Mouse (Mus musculus): ENCODE measurements around the gene Mcam.

Mcam gene

DNA sequence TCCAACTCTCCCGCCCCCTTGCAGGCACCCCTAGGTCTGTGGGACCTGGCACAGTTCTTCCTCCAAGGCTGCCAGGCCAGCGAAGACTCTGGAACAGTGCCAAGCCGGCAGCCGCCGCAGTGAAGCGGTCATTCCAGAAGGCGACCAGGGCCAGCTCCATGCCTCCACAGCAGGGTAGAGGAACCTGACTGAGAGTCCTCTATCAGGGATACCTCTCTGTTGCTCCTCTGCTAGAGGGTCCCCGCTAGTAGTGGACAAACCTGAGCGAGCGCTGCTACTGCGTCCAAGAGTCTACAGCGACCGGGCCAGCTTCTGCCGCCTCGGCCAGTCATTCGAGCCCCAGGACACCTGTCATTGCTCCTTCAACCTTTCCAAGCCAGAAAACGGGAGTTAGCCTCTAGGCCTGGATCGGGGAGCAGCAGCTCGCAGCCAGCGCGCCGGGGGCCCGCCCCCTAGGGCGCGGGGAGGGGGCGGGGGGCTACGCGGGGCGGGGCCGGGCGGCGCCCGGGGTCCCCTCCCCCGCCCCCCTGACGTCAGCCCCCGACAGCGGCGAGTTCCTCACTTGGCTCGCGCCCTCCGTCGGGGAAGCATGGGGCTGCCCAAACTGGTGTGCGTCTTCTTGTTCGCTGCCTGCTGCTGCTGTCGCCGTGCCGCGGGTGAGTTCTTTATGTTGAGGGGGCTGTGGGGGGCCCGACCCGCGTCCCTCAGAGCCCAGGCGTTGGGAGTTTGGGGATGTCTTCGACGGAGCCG lies at the start of gene Mcam:
TSS of gene Mcam (plus strand) at position 369 of the 750 bp plus-strand sequence.
- DNase-seq (ENCODE audit: low read depth, low spot score) = no peak

DNA sequence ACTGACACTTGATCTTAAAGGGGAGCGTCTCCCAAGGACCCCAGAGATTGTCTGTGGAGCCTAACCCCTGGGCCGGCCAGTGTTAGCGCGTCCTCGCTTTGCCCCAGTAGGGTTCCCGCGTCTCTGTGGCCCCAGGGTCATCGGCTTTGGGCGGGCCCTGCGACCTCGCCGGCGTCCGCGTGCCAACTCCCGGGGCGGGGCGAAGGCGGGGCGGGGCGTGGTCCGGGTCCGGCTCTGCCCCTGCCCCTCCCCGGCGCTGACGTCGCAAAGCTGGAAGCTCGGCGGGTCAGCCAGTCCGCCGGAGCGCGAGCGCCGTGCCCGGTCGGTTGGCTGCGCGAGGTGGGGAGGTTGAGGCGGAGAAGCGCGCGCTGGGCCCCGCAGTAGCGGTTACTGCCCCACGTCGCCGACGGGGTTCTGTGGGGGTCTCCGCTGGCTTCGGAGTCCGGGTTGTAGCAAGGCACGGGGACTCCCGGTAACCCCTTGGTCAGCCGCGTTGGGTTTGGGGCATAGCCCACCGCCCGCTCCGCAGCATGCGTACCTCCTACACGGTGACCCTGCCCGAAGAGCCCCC lies 49.5 kb upstream of the Mcam start:
- no peak for DNase-seq (ENCODE audit: low read depth, low spot score)

- DNase-seq (ENCODE audit: low read depth, low spot score) = no peak
Observed at GRCm38 (mm10) chr9:44085276-44085675, 49.0 kb upstream of the Mcam start.

DNA sequence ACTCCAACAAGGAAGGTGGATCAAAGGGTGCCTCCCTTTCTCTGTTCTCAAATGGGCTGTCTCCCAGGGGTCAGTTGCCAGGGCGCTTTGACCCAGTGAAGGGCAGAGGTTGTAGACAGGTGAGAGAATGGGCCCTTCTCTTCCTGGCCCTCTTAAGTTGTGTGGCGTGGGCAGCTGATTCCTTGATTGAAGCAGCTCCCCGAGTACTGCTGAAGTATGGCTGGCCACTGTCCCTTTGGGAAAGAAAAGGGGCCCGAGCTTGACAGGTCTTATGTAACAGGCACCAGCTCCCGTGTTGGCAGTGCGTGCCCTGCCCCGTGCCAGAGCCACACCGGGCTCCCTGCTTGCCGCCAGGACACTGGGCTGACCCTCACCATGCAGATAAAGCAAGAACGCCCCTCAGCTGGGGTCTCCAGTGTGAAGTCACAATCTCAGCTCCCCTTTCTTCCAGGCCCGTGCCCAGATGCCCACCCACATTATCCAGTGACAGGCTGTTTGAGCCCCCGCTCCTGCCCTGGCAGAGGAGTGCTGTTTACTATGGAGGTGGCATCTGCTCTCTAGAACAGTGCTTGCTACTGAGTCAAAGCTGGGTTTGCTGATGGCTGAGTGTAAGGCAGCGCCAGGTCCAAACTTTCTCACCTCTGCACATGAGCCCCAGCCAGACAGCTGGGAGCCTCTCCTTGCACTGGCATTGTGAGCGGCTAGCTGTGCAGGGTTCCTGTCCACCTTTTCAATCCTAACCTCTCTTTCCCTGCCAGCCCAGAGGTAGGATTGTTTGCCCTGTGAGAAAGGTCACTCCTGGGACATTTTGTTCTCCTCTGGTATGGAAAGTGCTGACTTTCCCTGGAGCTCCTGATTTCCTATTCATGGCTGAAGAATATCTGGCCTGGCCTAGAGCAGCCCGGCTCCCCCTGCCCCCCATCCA lies 48.3 kb upstream of the Mcam start:
- DNase-seq (ENCODE audit: low read depth, low spot score) = no peak

- no peak for DNase-seq (ENCODE audit: low read depth, low spot score)
Observed at GRCm38 (mm10) chr9:44086960-44087359, 47.3 kb upstream of the Mcam start.

DNA sequence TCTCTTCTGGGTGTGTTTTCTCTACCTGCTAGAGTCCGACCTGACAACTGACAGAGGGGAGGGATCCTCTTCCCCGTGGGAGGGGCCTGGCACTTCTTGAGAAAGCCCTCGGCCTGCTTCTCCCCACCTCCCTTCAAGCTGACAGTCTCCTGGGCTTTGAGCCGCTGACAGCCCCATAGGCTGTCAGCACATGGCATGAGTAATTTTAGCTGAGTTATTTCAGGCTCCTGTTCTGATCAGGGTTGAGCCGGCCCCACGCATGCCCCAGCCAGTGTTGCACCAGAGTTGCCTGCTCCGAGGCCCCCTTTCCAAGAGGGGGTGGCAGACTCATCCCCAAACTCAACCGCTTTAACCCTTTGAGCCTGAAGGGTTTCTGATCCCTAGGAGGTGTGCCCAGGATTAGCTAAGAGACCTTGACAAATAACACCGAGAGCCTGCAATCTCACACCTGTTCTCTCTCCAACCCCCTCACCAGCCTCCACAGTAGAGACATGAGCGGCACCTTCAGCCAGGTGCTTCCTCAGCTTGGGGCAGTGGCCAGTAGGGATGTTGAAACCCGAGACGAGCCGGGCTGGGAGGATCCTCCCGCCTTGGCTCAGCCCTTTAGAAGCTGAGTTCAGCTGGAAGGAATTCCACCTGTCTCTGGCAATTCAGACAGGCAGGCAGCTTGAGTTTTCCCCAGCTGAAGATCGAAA lies 46.4 kb upstream of the Mcam start:
- no peak for DNase-seq (ENCODE audit: low read depth, low spot score)

- no peak for DNase-seq (ENCODE audit: low read depth, low spot score)
Observed at GRCm38 (mm10) chr9:44088877-44089608, 45.2 kb upstream of the Mcam start.

GRCm38 (mm10) chr9:44093612-44094503 lies 40.4 kb upstream of the Mcam start:
- no peak for DNase-seq (ENCODE audit: low read depth, low spot score)

DNA sequence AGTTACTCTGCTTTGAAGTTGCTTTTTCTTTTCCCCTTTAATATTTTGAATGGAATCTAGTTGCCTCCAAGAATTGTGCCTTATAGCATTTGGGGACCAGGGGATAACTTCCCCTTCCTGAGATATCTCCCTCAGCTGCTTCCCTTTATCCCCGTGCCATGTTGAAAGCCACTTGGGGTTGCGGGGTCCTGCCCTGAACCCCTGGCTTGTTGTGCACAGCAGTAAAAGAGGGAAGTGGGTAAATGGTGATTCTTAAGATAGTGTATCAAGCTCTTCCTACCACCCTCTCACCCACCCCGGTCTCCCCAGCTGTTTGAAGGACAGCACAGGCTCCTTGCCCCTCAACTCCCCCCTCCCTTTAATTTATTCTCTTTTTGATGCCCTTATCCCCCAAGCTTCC lies 39.5 kb upstream of the Mcam start:
- DNase-seq (ENCODE audit: low read depth, low spot score) = no peak

DNA sequence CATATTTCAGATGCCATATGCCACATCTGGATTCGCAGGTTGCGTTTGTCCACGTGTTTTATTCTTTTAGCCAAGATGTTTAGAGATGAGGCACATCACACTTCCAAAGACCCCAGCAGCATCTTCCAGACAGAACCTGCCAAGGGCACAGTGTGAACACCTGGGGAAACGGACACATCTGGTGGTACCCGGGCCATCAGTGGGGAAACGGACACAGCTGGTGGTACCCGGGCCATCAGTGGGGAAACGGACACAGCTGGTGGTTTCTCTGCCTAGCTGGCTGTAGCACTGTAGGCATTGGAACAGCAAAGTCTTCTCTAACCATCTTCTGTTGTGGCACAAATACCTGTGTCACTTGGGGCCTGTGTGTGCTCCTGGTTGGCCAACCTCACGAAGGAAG lies 38.5 kb upstream of the Mcam start:
- no peak for DNase-seq (ENCODE audit: low read depth, low spot score)

- no peak for DNase-seq (ENCODE audit: low read depth, low spot score)
Observed at GRCm38 (mm10) chr9:44096536-44096935, 37.7 kb upstream of the Mcam start.

DNA sequence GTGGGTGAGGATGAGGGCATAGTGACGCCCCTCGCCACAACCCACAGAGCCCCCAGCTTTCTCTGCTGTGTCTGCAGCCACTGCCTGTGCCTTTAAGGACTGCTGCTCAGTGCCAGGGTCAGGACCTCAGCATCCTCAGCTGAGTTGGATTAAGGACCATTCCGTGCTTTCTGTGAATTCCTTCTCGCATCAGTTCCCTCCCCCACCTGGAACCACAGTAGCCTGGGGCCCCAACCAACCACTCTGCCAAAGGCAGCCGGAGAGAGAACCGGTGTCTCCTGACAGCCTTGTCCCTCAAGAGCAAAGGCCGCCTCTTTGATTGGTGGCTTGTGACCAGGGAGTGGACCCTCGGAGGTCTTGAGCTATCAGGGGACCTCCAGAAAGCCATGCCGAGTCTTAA lies 32.8 kb upstream of the Mcam start, which contains the start of gene Mfrp:
TSS of gene Mfrp (plus strand) at position 240 of the 400 bp plus-strand sequence.
- DNase-seq (ENCODE audit: low read depth, low spot score) = no peak

DNA sequence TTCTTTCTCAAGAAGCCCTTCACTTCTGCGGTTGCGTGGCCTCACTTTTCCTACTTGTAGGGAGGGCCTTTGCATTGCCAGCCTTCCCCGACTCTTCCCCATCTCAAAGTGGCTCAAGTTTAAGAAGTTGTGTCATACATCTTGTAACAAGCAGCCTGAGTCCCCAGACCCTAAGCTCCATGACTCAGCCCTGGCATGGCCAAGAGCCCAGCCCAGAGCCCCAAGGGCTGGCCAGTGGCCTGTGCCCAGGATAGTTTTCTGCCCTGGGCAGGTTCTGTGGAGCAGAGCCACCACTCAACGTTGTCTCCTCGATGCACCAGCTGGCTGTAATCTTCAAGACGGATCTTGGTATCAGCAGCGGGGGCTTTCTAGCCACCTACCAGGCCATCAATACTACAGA lies 29.4 kb upstream of the Mcam start:
- no peak for DNase-seq (ENCODE audit: low read depth, low spot score)

- no peak for DNase-seq (ENCODE audit: low read depth, low spot score)
Observed at GRCm38 (mm10) chr9:44105781-44106180, 28.5 kb upstream of the Mcam start.

DNA sequence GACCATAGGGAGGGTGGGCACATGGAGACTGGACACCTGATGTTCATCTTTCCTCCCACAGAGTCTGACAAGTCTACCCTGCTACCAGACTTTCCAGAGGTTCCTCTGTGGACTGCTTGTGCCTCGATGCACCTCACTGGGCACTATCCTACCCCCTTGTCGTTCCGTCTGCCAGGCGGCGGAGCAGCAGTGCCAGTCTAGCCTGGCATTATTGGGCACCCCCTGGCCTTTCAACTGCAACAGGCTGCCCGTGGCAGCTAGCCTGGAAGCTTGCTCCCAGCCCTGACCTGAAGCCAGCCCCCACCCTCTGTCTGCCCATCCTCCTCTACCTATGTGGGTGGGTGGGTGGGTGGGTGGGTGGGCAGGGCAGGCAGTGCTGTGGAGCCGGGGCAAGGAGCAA lies 28.1 kb upstream of the Mcam start:
- no peak for DNase-seq (ENCODE audit: low read depth, low spot score)

- DNase-seq (ENCODE audit: low read depth, low spot score) = no peak
Observed at GRCm38 (mm10) chr9:44106596-44106995, 27.7 kb upstream of the Mcam start.

- no peak for DNase-seq (ENCODE audit: low read depth, low spot score)
Observed at GRCm38 (mm10) chr9:44107110-44107509, 27.2 kb upstream of the Mcam start, which contains the start of gene C1qtnf5. Gene C1qtnf5, plus strand, starts transcription at chr9:44107245.

- DNase-seq (ENCODE audit: low read depth, low spot score) = no peak
Observed at GRCm38 (mm10) chr9:44107557-44108179, 26.6 kb upstream of the Mcam start.

GRCm38 (mm10) chr9:44108269-44109055 lies 25.8 kb upstream of the Mcam start:
- no peak for DNase-seq (ENCODE audit: low read depth, low spot score)

Measured in WW6 (cell line).